Mouse (Mus musculus) mesoderm, embryonic 11.5 days (tissue): ENCODE results near the gene Nemp2.

Experiments used
- DNase-seq: peaks from one replicate; pipeline ENCODE4 v3.0.0-alpha.2; 2012; ENCODE audit warnings: low read depth, low spot score

Gene Nemp2

DNA sequence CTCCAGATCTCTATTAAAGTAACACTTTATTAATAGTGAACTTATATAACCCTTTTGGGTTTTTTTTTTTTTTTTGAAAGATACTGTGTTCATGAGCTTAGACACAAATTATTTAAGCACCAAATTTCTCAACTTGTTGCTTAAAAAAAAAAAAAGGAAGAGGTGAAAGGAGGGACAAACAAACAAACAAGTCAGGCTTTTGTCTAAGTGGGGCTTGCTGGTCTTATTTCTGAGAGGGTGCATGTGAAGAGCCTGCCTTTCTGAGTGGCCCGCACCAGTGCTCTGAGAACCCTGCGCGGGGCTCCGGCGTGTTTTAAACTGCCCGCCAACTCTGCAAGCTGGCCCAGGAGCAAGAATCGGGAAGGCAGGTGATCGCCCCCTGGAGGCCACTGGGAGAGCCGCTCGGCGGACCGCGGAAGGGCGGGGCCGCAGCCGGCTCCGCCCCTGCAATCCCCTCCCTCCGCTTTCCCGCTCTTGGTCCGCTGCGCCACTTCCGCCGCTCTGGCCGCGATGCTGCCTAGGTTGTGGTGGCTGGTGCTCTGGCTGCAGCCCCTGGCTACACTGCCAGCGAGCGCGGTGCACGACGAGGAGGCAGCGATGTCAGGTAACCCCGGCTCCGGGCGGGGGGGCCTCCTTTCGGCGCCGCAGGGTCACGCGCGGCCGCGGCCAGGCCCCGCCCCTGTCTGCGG lies at the start of gene Nemp2:
TSS of gene Nemp2 (plus strand) at position 456 of the 689 bp plus-strand sequence.
- peak; percentile 93 for DNase-seq

DNA sequence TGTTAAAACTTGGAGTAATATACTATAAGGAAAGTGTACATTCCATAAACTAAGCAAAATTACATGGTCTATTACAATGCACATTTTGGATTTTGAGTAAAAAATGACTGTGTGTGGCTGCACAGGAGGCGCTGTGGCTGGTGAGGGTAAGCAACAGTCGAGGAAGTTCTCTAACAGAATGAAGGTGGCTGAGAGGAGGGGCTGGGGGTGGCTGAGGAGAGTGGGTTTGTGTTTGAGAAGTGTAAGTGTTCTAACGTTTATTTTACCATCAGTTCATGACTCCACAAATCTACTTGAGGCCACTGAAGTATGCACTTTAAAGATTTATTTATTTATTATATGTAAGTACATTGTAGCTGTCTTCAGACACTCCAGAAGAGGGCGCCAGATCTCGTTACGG lies 48.8 kb upstream of the Nemp2 start:
- no peak for DNase-seq

DNA sequence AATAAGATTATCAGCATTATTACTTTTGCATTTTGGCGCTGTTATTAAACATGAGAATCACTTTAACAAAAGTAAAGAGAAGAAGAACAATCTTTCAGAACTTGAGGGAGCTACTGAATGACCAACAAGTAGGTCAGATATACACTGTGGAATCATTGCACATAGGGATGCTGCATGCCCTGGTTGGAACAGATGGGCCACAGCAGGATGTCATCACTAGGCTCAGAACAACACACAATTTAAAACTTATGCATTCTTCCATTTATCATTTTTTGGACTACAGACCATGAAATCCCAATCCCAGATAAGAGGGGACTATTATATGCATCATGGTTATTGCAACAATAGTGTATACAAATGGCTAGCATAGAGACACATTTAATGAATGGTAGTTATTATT lies 47.6 kb upstream of the Nemp2 start:
- DNase-seq: no peak

DNA sequence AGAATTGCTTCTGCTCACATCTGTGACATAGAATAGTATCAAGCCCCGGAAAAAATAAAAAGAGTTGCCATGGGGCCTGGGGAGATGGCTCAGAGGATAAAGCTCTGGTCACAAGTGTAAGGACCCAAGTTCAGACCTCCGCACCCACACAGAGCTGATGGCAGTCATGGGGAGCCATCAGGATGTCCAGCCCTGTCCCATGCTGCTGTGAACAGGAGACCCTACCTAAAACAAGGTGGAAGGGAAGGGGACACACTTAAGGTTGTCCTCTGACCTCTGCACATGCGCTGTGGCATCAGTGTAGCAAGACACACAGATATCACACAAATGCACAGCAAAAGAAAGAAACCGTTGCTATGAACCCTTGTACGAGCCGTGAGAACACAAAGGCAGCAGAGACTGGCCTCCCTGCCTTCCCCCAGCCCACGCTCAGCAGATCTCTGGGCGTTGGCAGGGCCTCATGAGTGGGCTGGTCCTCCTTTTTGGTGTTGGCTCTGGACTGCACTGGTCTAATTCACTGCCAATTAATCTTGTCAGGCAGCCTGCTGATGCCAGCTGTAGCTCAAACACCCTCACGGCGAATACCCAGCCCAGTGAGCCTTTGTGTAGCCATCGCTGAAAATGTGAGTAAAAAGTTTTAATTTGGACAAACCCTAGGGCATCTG lies 33.4 kb upstream of the Nemp2 start:
- no peak for DNase-seq

DNA sequence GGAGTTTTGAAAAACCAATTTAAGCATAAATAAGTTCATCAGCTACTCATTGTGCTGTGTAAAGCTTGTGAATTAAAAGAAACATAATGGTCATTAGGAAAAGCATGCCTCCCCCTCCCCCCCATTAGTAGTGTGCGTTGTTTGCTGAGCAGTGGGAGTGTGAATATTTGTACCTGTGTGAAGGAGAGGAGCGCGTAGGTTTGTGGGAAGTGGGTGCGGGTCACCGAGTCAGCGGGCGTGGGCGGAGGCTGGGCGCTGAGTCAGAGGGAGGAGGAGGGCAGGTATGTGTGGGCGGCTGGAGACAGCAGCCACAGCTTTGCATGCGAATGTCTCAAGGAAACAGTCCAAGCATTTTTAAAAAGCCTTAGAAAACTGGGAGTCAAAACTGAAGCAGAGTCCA lies 32.7 kb upstream of the Nemp2 start:
- DNase-seq: no peak

DNA sequence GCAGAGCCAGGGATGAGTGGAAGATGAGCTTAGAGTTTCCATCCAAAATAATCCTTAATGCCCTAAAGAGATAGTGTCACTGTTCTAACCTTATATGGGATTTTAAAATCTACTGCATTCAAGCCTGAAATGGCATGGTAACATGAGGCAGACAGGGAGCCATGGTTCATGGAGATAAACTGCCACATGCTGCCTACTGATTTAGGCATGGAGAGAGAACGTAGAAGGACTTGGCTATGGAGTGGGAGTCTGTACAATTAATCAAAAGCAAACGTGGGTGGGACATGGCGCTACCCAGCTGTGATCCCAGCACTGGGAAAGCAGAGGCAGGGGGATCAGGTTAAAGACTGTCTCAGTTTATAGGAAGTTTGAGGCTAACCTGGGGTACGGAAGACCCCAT lies 32.1 kb upstream of the Nemp2 start:
- DNase-seq: no peak

DNA sequence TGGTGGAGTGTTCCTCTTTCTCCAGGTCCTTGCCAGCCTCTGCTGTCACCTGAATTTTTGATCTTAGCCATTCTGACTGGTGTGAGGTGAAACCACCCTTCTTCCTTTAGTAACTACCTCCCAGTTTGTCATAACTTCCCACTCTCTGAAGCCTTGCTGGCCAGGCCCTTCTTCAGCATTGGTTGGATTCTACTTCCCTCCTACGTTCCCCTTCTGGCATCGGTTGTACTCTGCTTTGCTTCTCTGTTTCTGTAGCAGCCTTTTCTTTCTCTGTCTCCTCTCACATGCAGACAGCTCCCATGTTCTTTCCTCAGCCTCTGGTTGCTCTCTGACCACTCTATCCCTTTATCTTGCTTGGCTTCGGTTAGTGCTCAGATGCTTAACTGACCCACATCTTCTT lies 29.0 kb upstream of the Nemp2 start:
- no peak for DNase-seq

DNA sequence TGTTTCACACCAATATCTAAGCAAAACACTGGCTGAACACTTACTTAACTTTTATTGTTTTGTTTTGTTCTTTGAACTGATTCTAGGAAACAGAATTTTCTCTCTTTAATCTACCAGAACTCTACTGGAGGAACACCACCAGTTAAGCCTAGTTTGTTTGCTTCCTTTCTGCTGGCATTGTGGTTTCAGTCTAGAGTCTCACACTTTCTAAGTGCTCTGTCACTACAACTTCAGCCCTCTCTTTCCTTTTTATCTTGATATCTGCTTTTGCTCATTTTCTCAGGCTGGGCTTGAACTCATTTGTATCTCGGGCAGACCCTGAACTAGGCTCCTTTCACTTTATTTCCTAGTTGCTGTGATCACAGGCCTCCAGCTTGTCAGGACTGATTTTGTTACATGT lies 22.8 kb upstream of the Nemp2 start:
- DNase-seq: no peak

DNA sequence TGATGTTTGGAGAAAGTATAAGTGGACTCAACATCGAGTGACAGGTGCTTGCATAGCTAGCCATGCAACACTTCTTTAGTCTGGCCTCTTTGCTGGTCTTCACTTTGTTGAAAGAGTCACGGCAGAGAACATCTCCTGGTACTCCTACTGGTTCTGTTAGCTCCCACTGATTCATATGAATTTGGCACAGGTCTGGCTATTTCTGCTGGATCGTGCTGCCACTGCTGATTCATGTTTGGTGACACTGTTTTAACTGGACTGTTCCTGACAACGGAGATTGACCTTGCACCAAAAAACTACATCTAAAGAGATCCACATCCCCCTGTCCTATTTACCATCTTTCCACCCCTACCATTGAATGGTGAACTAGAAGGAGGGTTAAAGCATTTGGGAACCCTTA lies 22.0 kb upstream of the Nemp2 start:
- no peak for DNase-seq

DNA sequence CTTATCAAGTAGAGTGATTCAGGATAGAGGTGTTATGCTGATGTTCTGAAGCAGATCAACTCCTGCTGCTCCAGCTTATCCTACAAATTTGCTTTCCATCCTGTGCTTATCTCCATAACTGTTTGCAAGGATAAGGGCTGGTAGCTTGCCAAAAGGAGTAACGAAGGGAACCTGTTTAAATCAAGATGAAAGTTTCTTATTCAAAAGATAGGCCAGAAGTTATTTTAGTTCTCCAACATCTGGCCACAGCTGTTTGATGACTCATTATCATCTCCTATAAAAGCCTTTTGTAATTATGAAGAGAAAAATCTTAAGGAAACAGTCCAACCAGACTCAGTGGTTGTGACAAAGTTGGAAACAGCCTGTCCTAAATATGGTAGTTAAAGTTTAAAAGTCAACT lies 12.3 kb upstream of the Nemp2 start:
- DNase-seq: no peak

DNA sequence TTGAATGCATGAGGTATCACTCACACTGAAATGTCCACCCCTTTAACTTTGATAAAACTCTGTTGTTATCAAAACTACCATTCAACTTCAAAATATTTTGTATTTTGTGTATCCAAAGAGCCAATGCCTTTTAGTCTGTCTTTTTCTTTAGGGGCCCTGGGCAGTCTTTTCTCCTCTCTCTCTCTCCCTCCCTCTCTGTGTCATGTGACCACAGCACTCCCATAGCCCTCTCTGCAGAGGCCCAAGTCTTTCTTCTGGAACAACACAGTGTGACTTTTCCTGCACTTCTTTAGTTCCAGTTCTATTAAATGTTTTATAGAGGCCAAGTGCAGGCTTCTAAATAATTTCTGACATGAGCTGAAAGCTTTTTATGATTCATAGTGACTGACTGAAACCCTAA lies 10.1 kb upstream of the Nemp2 start:
- DNase-seq: no peak

DNA sequence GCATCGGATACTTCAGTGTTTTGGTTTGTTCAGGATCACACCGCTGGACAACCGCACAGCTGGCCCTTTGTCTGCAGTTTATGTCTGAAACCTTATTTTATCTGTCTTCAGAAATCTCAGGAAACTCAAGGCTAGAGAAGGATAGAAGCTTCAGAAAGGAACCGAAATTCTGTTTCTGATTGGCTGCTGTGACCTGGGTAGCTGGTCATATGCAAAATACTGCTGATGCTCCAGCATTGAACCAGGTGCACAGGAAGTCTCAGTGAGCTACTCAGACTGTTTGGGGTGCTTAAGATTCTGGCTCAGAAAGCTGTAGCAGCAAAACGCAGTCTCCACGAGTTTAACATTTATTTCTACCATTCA lies 415 bp downstream of the Nemp2 start:
- DNase-seq: peak; percentile 41

DNA sequence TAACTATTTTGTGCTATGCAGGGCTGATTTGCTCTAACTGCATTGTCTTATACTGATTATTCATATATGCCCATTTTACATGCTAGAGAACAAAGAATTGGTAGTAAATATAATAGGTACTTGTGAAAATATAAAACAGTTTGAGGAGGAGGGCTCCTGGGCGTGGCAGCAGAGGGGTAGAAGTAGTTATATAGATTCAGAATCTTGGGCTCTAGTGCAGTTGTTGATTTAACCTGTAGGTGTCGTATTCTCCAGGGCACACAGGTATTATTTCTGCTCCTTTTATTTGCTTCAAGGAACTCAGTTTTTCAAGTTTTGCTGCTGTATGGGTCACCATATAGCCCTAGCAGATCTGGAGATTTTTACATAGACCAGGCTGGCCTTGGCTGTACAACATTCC lies 1.1 kb downstream of the Nemp2 start:
- no peak for DNase-seq

DNA sequence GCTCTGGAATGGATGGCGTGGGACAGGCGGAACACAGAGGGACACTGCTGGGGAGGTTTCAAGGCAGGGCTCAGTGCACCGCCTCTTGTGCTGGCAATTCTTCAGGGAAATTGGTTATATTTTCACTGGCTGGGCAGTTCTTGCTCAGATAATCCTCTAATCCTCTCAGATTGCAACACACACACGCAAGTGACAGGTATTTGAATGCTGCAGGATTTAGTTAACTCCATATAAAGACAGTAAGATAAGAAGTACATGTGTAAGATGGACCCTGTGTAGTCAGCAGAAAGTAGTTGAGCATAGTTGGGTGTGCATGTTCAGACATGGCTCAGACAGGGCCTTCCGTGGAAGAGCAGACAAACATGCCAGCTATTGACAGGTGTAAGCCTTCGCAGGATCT lies 3.7 kb downstream of the Nemp2 start:
- DNase-seq: no peak

DNA sequence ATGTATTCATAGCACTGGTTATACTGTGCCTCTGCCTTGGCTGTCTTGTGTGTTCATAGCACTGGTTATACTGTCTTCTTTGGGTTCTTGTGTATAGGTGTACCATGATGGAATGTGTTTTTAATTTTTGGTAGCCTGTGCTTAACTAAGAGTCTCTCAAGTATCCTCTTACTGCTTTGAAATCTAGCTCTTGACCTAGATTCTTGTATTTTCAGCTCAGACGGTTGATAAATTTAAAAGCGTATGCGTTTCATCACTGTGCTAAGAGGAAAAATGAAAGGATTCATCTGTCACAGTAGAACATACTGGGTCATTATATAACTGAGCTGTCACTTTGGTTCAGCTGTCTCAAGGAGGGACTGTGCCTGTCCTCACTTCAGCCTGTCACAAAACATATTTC lies 5.4 kb downstream of the Nemp2 start:
- no peak for DNase-seq

DNA sequence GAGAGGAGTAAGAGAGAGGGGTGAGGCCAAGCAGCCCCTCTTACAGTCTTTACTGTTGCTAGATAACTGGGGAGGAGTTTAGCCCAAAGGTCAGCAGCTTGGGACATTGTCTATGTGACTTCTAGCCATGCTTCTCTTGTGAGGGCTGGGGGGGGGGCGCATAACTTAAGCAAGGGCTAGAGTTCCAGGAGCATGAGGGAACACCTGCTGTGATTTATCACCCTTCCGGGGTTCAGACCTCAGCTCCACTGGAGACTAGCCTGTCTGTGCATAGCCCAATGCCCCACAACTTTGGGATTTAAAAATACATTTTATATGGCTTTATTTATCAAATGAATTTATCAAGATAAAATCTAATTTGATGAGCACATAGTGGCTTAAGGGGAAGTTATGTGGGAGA lies 7.6 kb downstream of the Nemp2 start:
- DNase-seq: no peak

DNA sequence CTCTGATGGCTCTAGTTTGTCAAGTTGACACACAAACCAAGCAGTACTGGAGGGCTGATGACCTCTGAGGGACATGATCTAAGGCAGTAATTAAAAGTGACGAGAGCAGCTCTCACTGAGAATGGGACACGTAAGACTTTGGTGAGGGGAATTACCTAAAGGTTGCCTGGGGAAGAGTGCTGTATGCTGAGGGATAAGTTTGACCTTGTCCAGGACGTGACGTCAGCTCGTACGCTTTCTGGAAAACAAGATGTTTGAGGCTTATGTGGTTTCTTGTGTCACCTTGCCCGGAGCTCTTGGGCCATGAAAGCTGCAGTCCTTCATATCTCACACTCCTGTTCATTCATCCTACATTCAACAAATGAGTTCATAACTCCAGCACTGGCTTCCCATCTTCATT lies 8.6 kb downstream of the Nemp2 start:
- DNase-seq: no peak

DNA sequence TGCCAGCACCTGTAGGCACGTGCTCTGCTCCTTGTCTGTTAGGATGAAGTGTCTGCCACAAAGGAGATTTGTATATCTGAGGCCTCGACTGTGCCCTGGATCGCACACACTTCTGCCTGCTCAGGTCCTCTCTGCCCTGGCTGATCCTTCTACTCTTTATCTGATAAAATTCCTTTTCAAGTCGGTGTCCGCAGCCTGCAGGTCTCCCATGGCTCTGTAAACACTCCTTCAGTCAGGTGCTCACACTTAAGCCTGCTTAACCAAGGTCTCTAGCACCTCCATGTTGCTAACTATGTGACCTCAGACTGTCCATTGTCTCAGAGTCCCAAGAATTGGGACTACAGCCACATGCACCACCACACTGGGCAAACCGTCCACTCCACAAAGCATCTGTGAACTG lies 9.8 kb downstream of the Nemp2 start:
- no peak for DNase-seq

DNA sequence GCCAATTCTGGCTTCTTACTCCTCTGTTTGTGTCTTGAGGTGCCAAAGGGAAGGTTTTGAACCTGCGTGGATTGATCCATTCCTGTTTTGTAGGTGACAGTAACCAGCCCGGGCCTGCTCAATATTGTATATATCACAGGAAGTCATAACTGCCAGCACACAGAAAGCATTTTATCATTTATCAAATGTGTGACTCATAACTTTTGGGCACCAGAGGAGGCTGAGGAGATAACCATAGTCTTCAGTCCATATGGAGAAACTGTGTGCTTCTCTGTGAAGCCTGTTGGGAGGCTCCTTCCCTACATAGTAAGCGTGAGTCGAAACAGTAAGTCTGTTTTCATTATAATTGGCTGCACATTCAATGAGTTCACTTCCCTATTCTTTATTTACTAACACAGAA lies 10.2 kb downstream of the Nemp2 start:
- DNase-seq: no peak

DNA sequence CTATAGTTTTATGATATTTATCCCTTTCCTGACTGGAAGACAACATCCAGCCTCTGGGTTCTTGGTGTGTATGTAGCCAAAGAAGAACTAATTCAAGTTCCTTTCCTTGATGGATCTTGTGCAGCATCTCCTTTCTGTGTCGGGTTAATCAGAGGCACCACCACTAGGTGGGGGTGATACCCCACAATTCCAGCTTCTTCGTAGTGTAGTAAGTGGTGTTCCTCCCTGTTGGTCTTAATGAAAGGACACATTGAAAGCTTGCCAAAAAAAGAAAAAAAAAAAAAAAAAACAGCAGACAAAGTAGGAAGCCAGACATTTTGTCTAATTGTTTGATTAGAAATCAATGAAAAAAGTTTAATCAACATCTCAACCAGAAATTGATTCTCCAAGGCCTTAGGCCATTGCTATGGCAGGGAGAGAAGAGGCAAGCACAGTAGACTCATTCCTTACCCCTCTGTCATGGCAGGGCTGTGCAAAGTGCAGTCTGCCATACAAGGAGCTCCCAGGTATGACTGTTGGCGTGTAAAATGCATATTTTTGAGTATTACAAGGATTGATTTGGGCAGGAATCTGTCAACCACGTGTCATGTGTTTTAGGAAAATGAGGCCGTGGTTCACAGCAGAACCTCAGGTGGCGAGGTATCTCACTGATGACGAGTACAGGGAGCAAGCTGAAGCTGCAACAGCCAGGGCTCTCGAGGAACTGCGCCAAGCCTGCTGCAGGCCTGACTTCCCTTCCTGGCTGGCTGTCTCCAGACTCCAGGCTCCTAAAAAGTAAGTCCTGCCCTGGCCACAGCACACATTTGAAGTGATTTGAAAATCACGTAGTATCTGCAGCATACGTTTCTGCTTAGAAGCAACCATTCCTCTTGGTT lies 17.9 kb downstream of the Nemp2 start:
- DNase-seq: peak; percentile 62

DNA sequence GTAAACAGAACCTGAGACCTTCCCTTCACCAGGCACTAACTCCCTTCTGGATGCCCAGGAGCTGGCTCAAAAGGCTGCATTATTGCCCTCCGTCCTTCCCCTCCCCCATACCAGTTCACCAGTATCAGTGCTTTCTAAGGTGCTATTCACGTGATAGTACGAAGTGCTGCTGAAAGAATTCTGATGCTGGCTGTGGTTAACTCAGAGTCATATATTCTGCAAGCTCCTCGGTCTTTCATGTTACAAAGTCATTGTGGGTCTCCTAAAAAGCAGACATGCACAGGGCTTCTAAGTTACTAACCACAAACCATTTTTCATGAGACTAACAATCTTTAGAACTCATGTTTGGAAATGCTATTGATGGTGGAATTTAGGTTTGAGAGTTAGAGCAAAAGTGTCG lies 19.6 kb downstream of the Nemp2 start:
- no peak for DNase-seq

DNA sequence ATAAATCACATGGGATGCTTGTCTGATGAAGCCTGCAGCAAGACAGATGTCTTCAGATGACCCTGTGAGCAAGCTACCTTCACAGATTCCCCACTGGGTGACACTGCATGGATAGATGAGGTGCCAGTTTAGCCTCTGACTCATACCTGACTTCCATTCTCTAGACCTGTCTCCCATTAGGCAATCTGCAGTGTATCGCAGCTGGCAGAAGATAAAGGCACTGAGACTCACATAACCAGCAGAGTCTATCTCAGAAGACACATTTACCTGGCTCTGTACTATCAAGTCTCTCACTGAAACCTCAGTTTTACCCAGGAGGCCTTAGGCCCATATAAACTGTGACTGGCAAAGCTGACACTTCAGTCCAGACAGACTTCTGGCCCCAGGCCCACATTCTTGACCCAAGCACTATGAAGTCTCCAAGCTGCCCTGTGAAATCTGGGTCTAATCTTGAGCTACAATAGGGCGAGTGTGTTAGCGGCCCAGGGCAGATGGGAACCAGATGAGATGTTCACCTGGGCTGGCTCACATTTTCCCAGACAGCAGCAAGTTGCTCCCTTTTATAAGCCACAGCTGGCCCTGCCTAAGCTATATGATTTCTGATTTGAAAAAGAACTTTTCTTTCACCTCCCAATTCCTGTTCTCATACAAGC lies 22.2 kb downstream of the Nemp2 start:
- peak; percentile 51 for DNase-seq
